Mouse (Mus musculus) ES-E14 (cell line): ENCODE data around the gene Syna. TPM values are rescaled to one million over a fixed set of nuclear protein-coding genes. Genes with fewer than 3 reads are reported as not detected.

Source experiments
- DNase-seq: peaks from one replicate; pipeline ENCODE4 v3.0.0-alpha.2; 2013; ENCODE audit warnings: low read depth, low spot score
- H3K27ac ChIP-seq: 2 replicates; pipeline ENCODE4 v1.5.1; 2012; ENCODE audit warnings: low read depth, mild to moderate bottlenecking, low read length, moderate library complexity, mixed read lengths; ENCODE audit not compliant: poor library complexity, insufficient read depth, severe bottlenecking
- H3K36me3 ChIP-seq: 2 replicates; pipeline ENCODE4 v1.6.1; 2012; ENCODE audit warnings: mild to moderate bottlenecking, low read length, moderate library complexity, mixed read lengths; ENCODE audit not compliant: control insufficient read depth, poor library complexity, insufficient read depth, severe bottlenecking
- H3K4me1 ChIP-seq, 2 experiments: fragments of 150-350 bp in 1 of 2; sonication (generic) in 1 of 2; 2 replicates each; pipeline ENCODE4 v1.6.1; 2012; ENCODE audit warnings: low read length in 2 of 2, mild to moderate bottlenecking in 1 of 2, mixed read lengths in 1 of 2; ENCODE audit not compliant: control insufficient read depth in 2 of 2, insufficient read depth in 2 of 2, poor library complexity in 1 of 2
- H3K4me3 ChIP-seq, 2 experiments: fragments of 150-350 bp in 1 of 2; sonication (generic) in 1 of 2; 2 replicates each; pipeline ENCODE4 v1.5.1; 2012; ENCODE audit warnings: low read length in 2 of 2, low read depth in 1 of 2, mild to moderate bottlenecking in 1 of 2, mixed read lengths in 1 of 2; ENCODE audit not compliant: insufficient read depth in 1 of 2, poor library complexity in 1 of 2, severe bottlenecking in 1 of 2
- H3K9ac ChIP-seq: 2 replicates; pipeline ENCODE4 v1.6.1; 2012; ENCODE audit warnings: low read depth, mild to moderate bottlenecking, low read length, mixed read lengths; ENCODE audit not compliant: poor library complexity, insufficient read depth, severe bottlenecking
- H3K9me3 ChIP-seq: fragments of 150-350 bp; sonication (generic); 2 replicates; pipeline ENCODE4 v1.6.1; 2012; ENCODE audit warnings: low read depth, mild to moderate bottlenecking, low read length; ENCODE audit not compliant: control insufficient read depth, insufficient read depth
- CHD2 ChIP-seq: IDR thresholded peaks from 2 replicates; pipeline ENCODE4 v1.6.1; 2014; ENCODE audit warnings: mild to moderate bottlenecking, low read depth, low read length, inconsistent platforms
- HCFC1 ChIP-seq: IDR thresholded peaks from 2 replicates; pipeline ENCODE4 v1.6.1; 2012; ENCODE audit warnings: low read length, inconsistent platforms, borderline replicate concordance; ENCODE audit not compliant: insufficient read depth
- MAFK ChIP-seq: IDR thresholded peaks from 2 replicates; pipeline ENCODE4 v1.6.1; 2014; ENCODE audit warnings: mild to moderate bottlenecking, low read depth, low read length, inconsistent platforms; ENCODE audit not compliant: insufficient read depth
- ZC3H11A ChIP-seq: IDR thresholded peaks from 2 replicates; pipeline ENCODE4 v1.6.1; 2012; ENCODE audit warnings: low read depth, mild to moderate bottlenecking, inconsistent platforms, low read length, borderline replicate concordance
- ZNF384 ChIP-seq: IDR thresholded peaks from 2 replicates; pipeline ENCODE4 v1.6.1; 2012; ENCODE audit warnings: low read depth, low read length, inconsistent platforms
- in situ Hi-C, 2 experiments: fragments of 600-800 bp; cut with MboI; formaldehyde crosslinking; loops; one replicate each; pipeline ENCODE4 v1.15.1; 2025; ENCODE audit warnings: low sequenced_read_pairs in 2 of 2, inconsistent platforms in 1 of 2; ENCODE audit not compliant: unreplicated experiment in 2 of 2
- total RNA-seq: library from RNA; depleted of rRNA; stranded (reverse); fragments of 300-350 nt; gene quantifications from 2 replicates; pipeline ENCODE4 v1.2.3, GENCODE M21; 2012

Gene Syna
- total RNA-seq, 1 experiment = 0.18 TPM

DNA sequence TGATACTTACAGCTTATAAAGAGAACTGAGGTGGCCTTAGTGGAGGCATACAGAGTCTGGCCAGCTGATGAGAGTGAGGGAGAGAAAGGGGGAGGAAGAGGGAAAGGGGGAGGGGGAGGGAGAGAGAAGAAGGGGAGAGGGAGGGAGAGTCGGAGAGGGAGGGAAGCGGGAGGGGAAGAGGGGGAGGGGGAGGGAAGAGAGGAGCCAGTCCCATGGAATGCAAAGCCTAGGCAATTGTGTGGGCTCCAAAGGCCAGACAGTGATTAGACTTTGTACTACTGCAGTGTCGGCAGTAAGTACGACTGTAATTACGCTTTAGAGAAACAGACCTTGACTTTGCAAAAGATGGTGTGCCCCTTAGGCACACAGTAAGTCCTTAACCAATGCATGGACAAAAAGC lies 11.7 kb downstream of the Syna start:
- Histone ChIP-seq H3K4me3 (no peak overlapping the region), H3K9me3 (no peaks in the 10 kb centered on the region), H3K27ac (no peak overlapping the region), H3K4me1 (peaks cover 11 to 19% of the 10 kb centered on the region in 2 experiments; a peak in 3 of 4 replicates), H3K9ac (no peak overlapping the region), H3K36me3 (no peaks in the 10 kb centered on the region)
- TF ChIP-seq ZC3H11A (no peak), HCFC1 (no peak), ZNF384 (no peak), MAFK (no peak), CHD2 (no peak)
- in situ Hi-C loops = no loop called here
- DNase-seq = no peak

DNA sequence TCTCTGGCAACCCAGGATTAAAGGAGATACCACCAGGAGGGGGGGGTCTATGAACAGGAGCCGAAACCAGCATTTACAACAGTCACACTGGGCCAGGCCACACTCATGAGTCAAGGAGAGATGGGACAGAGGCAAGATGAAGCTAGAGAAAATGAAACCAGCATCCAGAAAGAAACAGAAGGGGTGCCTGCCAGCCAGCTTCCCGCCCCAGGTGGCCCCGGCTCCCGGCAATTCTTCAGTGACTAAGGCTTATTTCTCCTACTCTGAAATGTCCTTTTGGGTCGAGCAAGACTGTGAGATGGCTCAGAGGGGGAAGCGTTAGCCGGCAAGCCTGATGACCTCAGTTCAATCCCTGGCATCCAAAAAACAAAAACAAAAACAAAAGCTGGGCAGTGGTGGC lies 13.2 kb downstream of the Syna start:
- Histone ChIP-seq H3K27ac (no peak overlapping the region), H3K9ac (no peak overlapping the region), H3K4me3 (no peak overlapping the region), H3K36me3 (no peaks in the 10 kb centered on the region), H3K9me3 (no peaks in the 10 kb centered on the region), H3K4me1 (peaks cover 7 to 14% of the 10 kb centered on the region in 2 experiments; a peak in 3 of 4 replicates)
- in situ Hi-C loops = no loop called here
- TF ChIP-seq MAFK (no peak), ZNF384 (no peak), ZC3H11A (no peak), HCFC1 (no peak), CHD2 (no peak)
- DNase-seq = no peak

DNA sequence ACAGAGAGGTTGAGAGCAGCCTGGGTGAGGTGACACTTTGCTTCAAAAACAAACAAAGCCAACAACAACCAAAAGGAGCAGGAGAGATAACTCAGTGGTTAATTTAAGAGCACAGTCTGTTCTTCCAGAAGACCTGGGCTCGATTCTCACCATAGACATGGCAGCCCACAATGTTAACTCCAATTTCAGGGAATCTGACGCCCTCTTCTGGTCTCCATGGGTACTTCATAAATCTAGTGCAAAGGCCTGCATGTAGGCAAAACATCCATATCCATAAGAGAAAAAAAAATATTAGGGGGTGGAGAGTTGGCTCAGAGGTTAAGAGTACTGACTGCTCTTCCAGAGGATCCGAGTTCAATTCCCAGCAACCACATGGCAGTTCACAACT lies 14.7 kb downstream of the Syna start:
- no peak for TF ChIP-seq MAFK
- no peak for TF ChIP-seq ZNF384
- TF ChIP-seq HCFC1 = no peak
- TF ChIP-seq ZC3H11A = no peak
- TF ChIP-seq CHD2 = no peak
- Histone ChIP-seq H3K36me3 (no peaks in the 10 kb centered on the region), H3K9me3 (no peaks in the 10 kb centered on the region), H3K9ac (no peak overlapping the region), H3K4me3 (no peak overlapping the region), H3K27ac (no peak overlapping the region), H3K4me1 (peaks cover 5 to 16% of the 10 kb centered on the region in 2 experiments; a peak in 2 of 4 replicates)
- DNase-seq = no peak
- in situ Hi-C loops = no loop called here

- TF ChIP-seq ZNF384 (no peak), ZC3H11A (no peak), CHD2 (no peak), HCFC1 (no peak), MAFK (no peak)
- in situ Hi-C loops = no loop called here
- Histone ChIP-seq H3K4me1 (peaks cover 5 to 21% of the 10 kb centered on the region in 2 experiments; a peak in 2 of 4 replicates), H3K27ac (no peak overlapping the region; the same call in 1 of the 2 replicates), H3K9ac (no peak overlapping the region), H3K9me3 (no peaks in the 10 kb centered on the region), H3K36me3 (no peaks in the 10 kb centered on the region), H3K4me3 (no peak overlapping the region)
- no peak for DNase-seq
Measured at GRCm38 (mm10) chr5:134544516-134545241, 15.3 kb downstream of the Syna start.
